Mouse (Mus musculus) MEL (cell line): ENCODE results near the gene Rap1b. TPM values are rescaled to one million over a fixed set of nuclear protein-coding genes. Genes with fewer than 3 reads are reported as not detected.

ENCODE experiments used
- DNase-seq: peaks from one replicate; pipeline ENCODE4 v3.0.0; 2011; ENCODE audit warnings: low read depth, low spot score
- H3K27ac ChIP-seq: 2 replicates; pipeline ENCODE4 v1.5.1; 2012; ENCODE audit warnings: low read depth, mild to moderate bottlenecking, control low read depth, low read length, moderate library complexity; ENCODE audit not compliant: control insufficient read depth
- H3K27me3 ChIP-seq, 2 experiments: fragments of 150-350 bp in 1 of 2; sonication (generic) in 1 of 2; 2 replicates each; pipeline ENCODE4 v1.6.1; 2012; ENCODE audit warnings: low read length in 2 of 2, mild to moderate bottlenecking in 2 of 2, improper control_type of control experiment in 1 of 2, moderate library complexity in 1 of 2; ENCODE audit not compliant: insufficient read depth in 2 of 2, control insufficient read depth in 1 of 2
- H3K36me3 ChIP-seq, 2 experiments: 2 replicates each; pipeline ENCODE4 v1.6.1; 2012 to 2014; ENCODE audit warnings: low read length in 2 of 2, improper control_type of control experiment in 1 of 2, inconsistent platforms in 1 of 2, mild to moderate bottlenecking in 1 of 2; ENCODE audit not compliant: insufficient read depth in 2 of 2, control insufficient read depth in 1 of 2
- H3K4me1 ChIP-seq, 2 experiments: fragments of 150-350 bp in 1 of 2; sonication (generic) in 1 of 2; 2 replicates each; pipeline ENCODE4 v1.6.1; 2012; ENCODE audit warnings: low read length in 2 of 2, improper control_type of control experiment in 1 of 2, mild to moderate bottlenecking in 1 of 2; ENCODE audit not compliant: insufficient read depth in 2 of 2, control insufficient read depth in 1 of 2
- H3K4me3 ChIP-seq, 2 experiments: fragments of 150-350 bp in 1 of 2; sonication (generic) in 1 of 2; 2 replicates each; pipeline ENCODE4 v1.5.1; 2012; ENCODE audit warnings: low read depth in 2 of 2, low read length in 2 of 2, mild to moderate bottlenecking in 2 of 2, moderate library complexity in 2 of 2, control low read depth in 1 of 2, improper control_type of control experiment in 1 of 2; ENCODE audit not compliant: control insufficient read depth in 1 of 2, insufficient read depth in 1 of 2
- H3K79me2 ChIP-seq: 2 replicates; pipeline ENCODE4 v1.6.1; 2012; ENCODE audit warnings: mild to moderate bottlenecking, low read length, moderate library complexity; ENCODE audit not compliant: control insufficient read depth, poor library complexity, insufficient read depth
- H3K9ac ChIP-seq: 2 replicates; pipeline ENCODE4 v1.6.1; 2012; ENCODE audit warnings: low read depth, mild to moderate bottlenecking, control low read depth, low read length, moderate library complexity; ENCODE audit not compliant: control insufficient read depth, poor library complexity, severe bottlenecking
- H3K9me3 ChIP-seq: fragments of 150-350 bp; sonication (generic); replicated peaks from 2 replicates; pipeline ENCODE4 v1.6.1; 2012; ENCODE audit warnings: mild to moderate bottlenecking, low read length, improper control_type of control experiment, moderate library complexity; ENCODE audit not compliant: insufficient read depth
- CHD2 ChIP-seq: IDR thresholded peaks from 2 replicates; pipeline ENCODE4 v1.6.1; 2011; ENCODE audit warnings: low read length, improper control_type of control experiment
- E2F4 ChIP-seq: IDR thresholded peaks from 2 replicates; pipeline ENCODE4 v1.6.1; 2011; ENCODE audit warnings: low read depth, low read length, improper control_type of control experiment, borderline replicate concordance
- ELF1 ChIP-seq: IDR thresholded peaks from 2 replicates; pipeline ENCODE4 v1.6.1; 2014; ENCODE audit warnings: low read depth, mild to moderate bottlenecking, inconsistent platforms, low read length, improper control_type of control experiment, moderate library complexity
- EP300 ChIP-seq, 2 experiments: IDR thresholded peaks; 2 replicates each; pipeline ENCODE4 v1.6.1; 2011; ENCODE audit warnings: improper control_type of control experiment in 2 of 2, low read length in 2 of 2, low read depth in 1 of 2, mild to moderate bottlenecking in 1 of 2
- JUND ChIP-seq: IDR thresholded peaks from 2 replicates; pipeline ENCODE4 v1.6.1; 2011; ENCODE audit warnings: low read depth, mild to moderate bottlenecking, improper control_type of control experiment, low read length
- KAT2A ChIP-seq: conservative IDR thresholded peaks from 2 replicates; pipeline ENCODE4 v1.6.1; 2012; ENCODE audit warnings: low read depth, low read length, improper control_type of control experiment, inconsistent platforms
- MAFK ChIP-seq: IDR thresholded peaks from 2 replicates; pipeline ENCODE4 v1.6.1; 2011; ENCODE audit warnings: low read depth, mild to moderate bottlenecking, low read length, improper control_type of control experiment, borderline replicate concordance
- MXI1 ChIP-seq: IDR thresholded peaks from 2 replicates; pipeline ENCODE4 v1.6.1; 2011; ENCODE audit warnings: mild to moderate bottlenecking, low read depth, low read length, improper control_type of control experiment
- MYB ChIP-seq: IDR thresholded peaks from 2 replicates; pipeline ENCODE4 v1.6.1; 2011; ENCODE audit warnings: mild to moderate bottlenecking, low read depth, low read length, improper control_type of control experiment
- MYC ChIP-seq: IDR thresholded peaks from 2 replicates; pipeline ENCODE4 v1.6.1; 2011; ENCODE audit warnings: low read depth, mild to moderate bottlenecking, low read length, improper control_type of control experiment, moderate library complexity
- NELFE ChIP-seq: IDR thresholded peaks from 2 replicates; pipeline ENCODE4 v1.6.1; 2011; ENCODE audit warnings: low read depth, low read length, improper control_type of control experiment
- POLR2AphosphoS2 ChIP-seq: IDR thresholded peaks from 2 replicates; pipeline ENCODE4 v1.6.1; 2011; ENCODE audit warnings: low read length, improper control_type of control experiment
- POLR2AphosphoS5 ChIP-seq: IDR thresholded peaks from 2 replicates; pipeline ENCODE4 v1.6.1; 2012; ENCODE audit warnings: low read depth, borderline replicate concordance, mild to moderate bottlenecking, inconsistent platforms, low read length, moderate library complexity, mixed read lengths
- SMC3 ChIP-seq: IDR thresholded peaks from 2 replicates; pipeline ENCODE4 v1.6.1; 2011; ENCODE audit warnings: low read depth, low read length, improper control_type of control experiment
- TCF12 ChIP-seq: IDR thresholded peaks from 2 replicates; pipeline ENCODE4 v1.6.1; 2014; ENCODE audit warnings: low read depth, mild to moderate bottlenecking, inconsistent platforms, low read length, improper control_type of control experiment, moderate library complexity
- ZC3H11A ChIP-seq: IDR thresholded peaks from 2 replicates; pipeline ENCODE4 v1.6.1; 2012; ENCODE audit warnings: low read depth, mild to moderate bottlenecking, inconsistent platforms, low read length, improper control_type of control experiment
- polyA plus RNA-seq, 2 experiments: library from polyadenylated mRNA; stranded (reverse) in 1 of 2; unstranded in 1 of 2; fragments of >175 nt in 1 of 2; fragments of >200 nt in 1 of 2; gene quantifications; 2 replicates each; pipeline versions ENCODE4 v1.2.1 to v1.2.4; 2012; ENCODE audit warnings: low replicate concordance in 2 of 2, low read depth in 1 of 2; ENCODE audit not compliant: insufficient read length in 2 of 2, insufficient read depth in 1 of 2, missing spikeins in 1 of 2
- total RNA-seq: library from RNA; depleted of rRNA; stranded (reverse); fragments of 300-350 nt; gene quantifications from 2 replicates; pipeline ENCODE4 v1.2.3, GENCODE M21; 2012

The Rap1b gene
- total and polyA plus RNA-seq, 3 experiments = 42.3 to 89.1 (median 83.3) TPM

DNA sequence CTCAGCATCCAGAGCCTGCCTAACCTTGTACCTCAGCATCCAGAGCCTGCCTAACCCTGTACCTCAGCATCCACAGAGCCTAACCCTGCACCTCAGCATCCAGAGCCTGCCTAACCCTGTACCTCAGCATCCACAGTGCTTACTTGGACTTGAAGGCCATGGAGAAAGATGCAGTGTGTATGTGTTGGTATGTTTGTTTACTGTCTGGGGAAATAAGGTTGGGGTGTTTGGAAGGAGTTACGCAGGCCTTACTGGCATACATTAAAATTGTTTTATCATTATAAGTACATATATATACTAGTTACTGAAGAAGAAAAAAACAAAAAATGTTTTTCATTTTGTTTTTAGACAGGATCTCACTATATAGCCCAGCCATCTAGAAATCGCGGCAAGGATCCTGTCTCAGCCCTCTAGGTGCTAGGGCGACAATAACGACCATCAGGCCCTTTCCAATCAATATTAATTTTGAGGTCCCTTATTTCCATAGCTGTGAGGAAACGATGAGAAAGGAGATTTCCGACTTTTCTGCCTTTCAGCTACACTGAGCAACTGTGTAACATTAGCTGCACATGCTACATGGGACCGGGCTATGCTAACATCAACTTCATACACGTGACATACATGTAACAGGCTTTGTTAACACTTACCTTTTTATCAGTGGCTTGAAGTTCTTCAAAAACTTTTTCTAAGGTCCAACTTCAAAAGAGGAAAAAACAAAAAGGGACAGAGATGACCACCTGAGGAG, 76.1 kb downstream of the Rap1b start:
- no peak overlapping the region for H3K4me3 ChIP-seq

DNA sequence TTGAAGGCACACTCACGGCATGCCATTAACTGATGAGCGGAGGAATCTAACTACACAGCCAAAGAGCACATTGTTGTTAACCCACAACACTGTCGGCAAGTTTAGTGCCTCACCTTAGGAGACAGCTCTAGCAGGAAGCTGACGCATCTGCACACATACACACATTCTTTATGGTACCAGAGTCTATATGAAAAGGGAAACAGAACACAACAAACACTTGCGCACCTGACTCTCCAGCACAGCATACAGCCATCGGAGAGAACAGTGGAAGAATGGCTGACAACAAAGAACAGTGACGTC, 77.7 kb downstream of the Rap1b start:
- Histone ChIP-seq H3K9me3 (no peaks in the 10 kb centered on the region), H3K4me1 (no peaks in the 10 kb centered on the region), H3K27me3 (no peaks in the 10 kb centered on the region), H3K9ac (no peak overlapping the region), H3K27ac (no peak overlapping the region), H3K36me3 (peaks cover 0 to 21% of the 10 kb centered on the region in 2 experiments; a peak in 2 of 4 replicates), H3K4me3 (no peak overlapping the region), H3K79me2 (no peaks in the 10 kb centered on the region)
- no peak for DNase-seq
- TF ChIP-seq POLR2AphosphoS5 = no peak
- no peak for TF ChIP-seq E2F4
- TF ChIP-seq SMC3 = no peak
- TF ChIP-seq MAFK = no peak
- TF ChIP-seq EP300 (IDR thresholded peaks at IDR 0.05; ENCODE audit: low read depth in 1 of 2, low read length in 2 of 2) = no peak
- no peak for TF ChIP-seq ELF1
- TF ChIP-seq TCF12 = no peak
- no peak for TF ChIP-seq ZC3H11A

More for the DNA sequence above, 76.1 kb downstream of the Rap1b start:
- TF ChIP-seq MAFK (no peak), E2F4 (no peak), SMC3 (no peak), NELFE (no peak), POLR2AphosphoS5 (no peak), MXI1 (no peak), CHD2 (no peak), MYB (no peak), MYC (no peak), POLR2AphosphoS2 (no peak), KAT2A (no peak), JUND (no peak)
- Histone ChIP-seq H3K79me2 (no peaks in the 10 kb centered on the region), H3K4me1 (no peaks in the 10 kb centered on the region), H3K9me3 (no peaks in the 10 kb centered on the region), H3K36me3 (peaks cover 0 to 24% of the 10 kb centered on the region in 2 experiments; a peak in 2 of 4 replicates), H3K9ac (no peak overlapping the region), H3K27ac (no peak overlapping the region), H3K27me3 (no peaks in the 10 kb centered on the region)
- DNase-seq = no peak
